Mouse (Mus musculus): ENCODE results near the gene Hspe1. TPM values are rescaled to one million over a fixed set of nuclear protein-coding genes. Genes with fewer than 3 reads are reported as not detected.

The Hspe1 gene
- total and polyA plus RNA-seq, 2 experiments, result 29.5 to 259 TPM

DNA sequence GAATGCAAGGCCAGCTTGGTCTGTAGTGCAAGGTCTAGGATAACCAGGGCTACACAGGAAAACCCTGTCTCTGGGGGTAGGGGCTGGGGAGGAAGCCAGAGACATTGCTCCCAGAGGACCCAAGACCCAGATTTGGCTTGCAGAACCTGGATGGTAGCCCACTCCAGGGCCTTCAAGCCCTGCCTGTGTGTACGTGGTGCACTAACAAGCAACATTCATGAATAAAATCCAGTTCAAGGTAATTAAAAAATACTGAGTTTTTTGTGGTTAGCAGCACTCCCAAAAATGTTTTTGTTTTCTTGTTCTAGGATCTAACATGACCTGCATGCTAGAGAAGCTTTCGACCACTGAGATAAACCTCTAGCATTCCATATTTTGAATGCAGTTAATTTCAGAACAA is 4.1 kb downstream of the Hspe1 start:
- peaks cover 17% of the 10 kb centered on the region for H3K36me3 ChIP-seq (ENCODE audit: control insufficient read depth, insufficient read depth, low read length)
- 73% methylated on average over 2 of the region's 2 CpGs for WGBS
- 0 out of 2 replicates have a peak overlapping the region, but pooled peaks have one; percentile 24 for H3K27ac ChIP-seq (replicated peaks; ENCODE audit: insufficient read depth, low read depth, low read length)
- peaks cover 14% of the 10 kb centered on the region; the same call in 1 of the 2 replicates for H3K79me2 ChIP-seq (ENCODE audit: control insufficient read depth, insufficient read depth, low read length)
- no peak for DNase-seq (ENCODE audit: extremely low read depth, low read depth, low spot score)
- H3K27me3 ChIP-seq (ENCODE audit: control insufficient read depth, insufficient read depth, low read length), result no peaks in the 10 kb centered on the region
- peaks cover 8% of the 10 kb centered on the region for H3K4me1 ChIP-seq (ENCODE audit: control insufficient read depth, insufficient read depth, low read length)
- no peak for TF ChIP-seq POLR2A (IDR thresholded peaks at IDR 0.05; ENCODE audit: extremely low read depth, insufficient read depth, low read length)
- no peak for TF ChIP-seq CTCF (IDR thresholded peaks at IDR 0.05; ENCODE audit: low read depth, low read length)
- H3K9ac ChIP-seq (ENCODE audit: low read depth, low read length), result no peak overlapping the region
- H3K4me3 ChIP-seq (ENCODE audit: insufficient read depth, low read depth, low read length), result no peak overlapping the region

- TF ChIP-seq POLR2A (IDR thresholded peaks at IDR 0.05; ENCODE audit: extremely low read depth, insufficient read depth, low read length) (no peak), CTCF (IDR thresholded peaks at IDR 0.05; ENCODE audit: low read depth, low read length) (no peak)
- 85% methylated on average over 1 of the region's 1 CpGs for WGBS
- peaks cover 11% of the 10 kb centered on the region; the same call in 1 of the 2 replicates for H3K79me2 ChIP-seq (ENCODE audit: control insufficient read depth, insufficient read depth, low read length)
- H3K27me3 ChIP-seq (ENCODE audit: control insufficient read depth, insufficient read depth, low read length), result no peaks in the 10 kb centered on the region
- H3K27ac ChIP-seq (replicated peaks; ENCODE audit: insufficient read depth, low read depth, low read length), result no peak overlapping the region
- H3K4me3 ChIP-seq (ENCODE audit: insufficient read depth, low read depth, low read length), result no peak overlapping the region
- H3K36me3 ChIP-seq (ENCODE audit: control insufficient read depth, insufficient read depth, low read length), result peaks cover 17% of the 10 kb centered on the region
- peaks cover 8% of the 10 kb centered on the region for H3K4me1 ChIP-seq (ENCODE audit: control insufficient read depth, insufficient read depth, low read length)
- no peak overlapping the region for H3K9ac ChIP-seq (ENCODE audit: low read depth, low read length)
- no peak for DNase-seq (ENCODE audit: extremely low read depth, low read depth, low spot score)
These were observed 4.5 kb downstream of the Hspe1 start for GRCm38 (mm10) chr1:55092469-55092868.

DNA sequence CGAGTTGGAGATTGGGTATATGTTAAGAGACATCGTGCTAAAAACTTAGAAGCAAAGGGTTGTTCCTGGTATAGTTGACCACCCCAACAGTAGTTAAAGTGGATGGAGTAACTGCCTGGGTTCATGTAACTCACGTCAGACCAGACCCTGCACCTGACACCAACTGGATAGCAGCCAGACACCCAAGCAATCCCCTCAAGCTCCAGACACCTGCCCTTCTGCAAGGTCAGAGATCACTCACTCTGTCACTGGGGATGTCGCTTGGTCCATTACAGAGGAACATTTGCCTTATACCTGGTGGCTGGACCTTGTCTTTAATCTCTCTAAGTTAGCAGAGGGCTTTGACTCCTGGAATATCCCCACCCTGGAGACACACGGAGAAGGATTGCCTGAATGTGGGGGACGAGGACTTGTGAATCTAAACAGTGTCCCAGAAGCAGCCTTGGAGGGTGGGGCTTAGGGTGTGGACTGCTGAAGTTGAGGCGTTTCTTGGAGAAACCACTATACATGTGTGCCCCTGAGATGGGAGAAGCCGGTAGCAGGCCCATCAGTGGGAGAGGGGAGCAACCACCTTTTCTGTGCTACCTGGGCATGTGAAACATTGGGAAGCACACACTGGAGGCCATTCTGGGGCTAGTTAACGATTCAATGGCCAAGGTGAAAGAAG is 19.1 kb downstream of the Hspe1 start:
- H3K79me2 ChIP-seq (ENCODE audit: control insufficient read depth, insufficient read depth, low read length), result no peaks in the 10 kb centered on the region
- no peak overlapping the region for H3K9ac ChIP-seq (ENCODE audit: low read depth, low read length)
- TF ChIP-seq CTCF (IDR thresholded peaks at IDR 0.05; ENCODE audit: low read depth, low read length) (no peak), POLR2A (IDR thresholded peaks at IDR 0.05; ENCODE audit: extremely low read depth, insufficient read depth, low read length) (no peak)
- no peak for DNase-seq (ENCODE audit: extremely low read depth, low read depth, low spot score)
- H3K27me3 ChIP-seq (ENCODE audit: control insufficient read depth, insufficient read depth, low read length), result no peaks in the 10 kb centered on the region
- H3K36me3 ChIP-seq (ENCODE audit: control insufficient read depth, insufficient read depth, low read length), result no peaks in the 10 kb centered on the region
- 94% methylated on average over 9 of the region's 9 CpGs for WGBS
- no peaks in the 10 kb centered on the region for H3K4me1 ChIP-seq (ENCODE audit: control insufficient read depth, insufficient read depth, low read length)
- H3K4me3 ChIP-seq (ENCODE audit: insufficient read depth, low read depth, low read length), result no peak overlapping the region
- H3K27ac ChIP-seq (replicated peaks; ENCODE audit: insufficient read depth, low read depth, low read length), result no peak overlapping the region

GRCm38 (mm10) chr1:55107644-55108043 is 19.7 kb downstream of the Hspe1 start:
- WGBS, result 30% methylated on average over 1 of the region's 1 CpGs
- H3K79me2 ChIP-seq (ENCODE audit: control insufficient read depth, insufficient read depth, low read length), result no peaks in the 10 kb centered on the region
- TF ChIP-seq CTCF (IDR thresholded peaks at IDR 0.05; ENCODE audit: low read depth, low read length), result no peak
- TF ChIP-seq POLR2A (IDR thresholded peaks at IDR 0.05; ENCODE audit: extremely low read depth, insufficient read depth, low read length), result no peak

DNA sequence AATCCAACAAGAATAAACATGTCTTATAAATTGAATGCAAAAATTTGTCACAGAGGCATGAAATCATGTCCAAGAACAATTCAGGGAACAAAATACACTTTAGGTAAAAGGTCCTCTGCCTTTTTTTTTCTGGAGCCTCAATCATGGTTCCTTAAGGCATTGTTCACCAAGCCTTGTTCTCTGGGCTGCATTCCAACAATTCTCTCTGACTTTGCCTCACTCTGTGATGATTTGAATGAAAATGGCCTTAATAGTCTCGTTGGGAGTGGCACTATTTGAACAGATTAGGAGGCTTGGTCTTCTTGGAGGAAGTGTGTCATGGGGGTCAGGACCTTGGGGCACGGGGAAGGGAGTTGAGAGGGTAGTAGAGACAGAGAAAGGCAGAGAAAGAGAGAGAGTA is 20.5 kb downstream of the Hspe1 start:
- Histone ChIP-seq H3K79me2 (ENCODE audit: control insufficient read depth, insufficient read depth, low read length) (no peaks in the 10 kb centered on the region), H3K4me1 (ENCODE audit: control insufficient read depth, insufficient read depth, low read length) (no peaks in the 10 kb centered on the region), H3K36me3 (ENCODE audit: control insufficient read depth, insufficient read depth, low read length) (no peaks in the 10 kb centered on the region), H3K27ac (replicated peaks; ENCODE audit: insufficient read depth, low read depth, low read length) (no peak overlapping the region), H3K9ac (ENCODE audit: low read depth, low read length) (no peak overlapping the region), H3K4me3 (ENCODE audit: insufficient read depth, low read depth, low read length) (no peak overlapping the region), H3K27me3 (ENCODE audit: control insufficient read depth, insufficient read depth, low read length) (no peaks in the 10 kb centered on the region)
- TF ChIP-seq POLR2A (IDR thresholded peaks at IDR 0.05; ENCODE audit: extremely low read depth, insufficient read depth, low read length) (no peak), CTCF (IDR thresholded peaks at IDR 0.05; ENCODE audit: low read depth, low read length) (no peak)
- WGBS, result 66% methylated on average over 2 of the region's 2 CpGs
- no peak for DNase-seq (ENCODE audit: extremely low read depth, low read depth, low spot score)

More at GRCm38 (mm10) chr1:55107644-55108043, 19.7 kb downstream of the Hspe1 start:
- H3K36me3 ChIP-seq (ENCODE audit: control insufficient read depth, insufficient read depth, low read length), result no peaks in the 10 kb centered on the region
- no peak overlapping the region for H3K9ac ChIP-seq (ENCODE audit: low read depth, low read length)
- no peaks in the 10 kb centered on the region for H3K27me3 ChIP-seq (ENCODE audit: control insufficient read depth, insufficient read depth, low read length)
- DNase-seq (ENCODE audit: extremely low read depth, low read depth, low spot score), result no peak
- no peaks in the 10 kb centered on the region for H3K4me1 ChIP-seq (ENCODE audit: control insufficient read depth, insufficient read depth, low read length)
- no peak overlapping the region for H3K27ac ChIP-seq (replicated peaks; ENCODE audit: insufficient read depth, low read depth, low read length)
- H3K4me3 ChIP-seq (ENCODE audit: insufficient read depth, low read depth, low read length), result no peak overlapping the region

DNA sequence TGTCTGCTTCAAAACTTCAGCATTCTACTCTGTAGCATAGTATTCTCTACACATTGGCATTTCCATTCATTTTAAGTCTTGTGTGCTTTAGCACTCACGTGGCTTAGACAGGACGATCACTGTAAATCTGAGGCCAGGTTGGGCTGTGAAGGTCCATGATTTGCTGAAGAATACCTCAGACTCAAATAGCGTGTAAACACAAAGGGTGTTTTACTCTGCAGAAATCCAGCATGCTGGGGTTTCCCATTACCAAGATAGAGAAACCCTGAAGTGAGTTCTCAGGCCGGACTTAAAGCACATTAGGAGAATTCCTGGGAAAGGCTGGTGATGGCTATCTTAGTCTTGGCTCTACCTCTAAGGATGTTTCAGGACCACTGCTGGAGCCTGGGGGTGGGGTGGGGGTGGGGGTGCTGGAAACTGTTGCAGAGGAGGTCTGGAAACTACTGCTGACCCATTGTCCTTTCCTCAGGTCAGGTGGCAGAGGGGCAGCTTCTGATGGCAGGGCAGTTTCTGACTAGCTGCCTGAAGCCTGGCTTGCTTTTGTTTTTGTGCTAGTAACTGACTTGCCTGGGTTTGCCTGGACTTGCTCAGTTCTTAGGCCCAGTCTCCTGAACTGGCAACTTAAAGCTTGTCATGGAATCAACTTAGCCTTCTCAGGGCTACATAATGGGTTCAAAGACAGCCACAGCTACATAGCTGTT is 21.3 kb downstream of the Hspe1 start:
- DNase-seq (ENCODE audit: extremely low read depth, low read depth, low spot score), result no peak
- Histone ChIP-seq H3K4me1 (ENCODE audit: control insufficient read depth, insufficient read depth, low read length) (no peaks in the 10 kb centered on the region), H3K36me3 (ENCODE audit: control insufficient read depth, insufficient read depth, low read length) (no peaks in the 10 kb centered on the region), H3K27me3 (ENCODE audit: control insufficient read depth, insufficient read depth, low read length) (no peaks in the 10 kb centered on the region), H3K79me2 (ENCODE audit: control insufficient read depth, insufficient read depth, low read length) (no peaks in the 10 kb centered on the region), H3K4me3 (ENCODE audit: insufficient read depth, low read depth, low read length) (no peak overlapping the region), H3K9ac (ENCODE audit: low read depth, low read length) (no peak overlapping the region), H3K27ac (replicated peaks; ENCODE audit: insufficient read depth, low read depth, low read length) (no peak overlapping the region)
- TF ChIP-seq POLR2A (IDR thresholded peaks at IDR 0.05; ENCODE audit: extremely low read depth, insufficient read depth, low read length), result no peak
- TF ChIP-seq CTCF (IDR thresholded peaks at IDR 0.05; ENCODE audit: low read depth, low read length), result no peak
- 97% methylated on average over 4 of the region's 4 CpGs for WGBS

Measured in liver, adult 2 months (tissue).